Mouse (Mus musculus) left cerebral cortex, postnatal 4 days (tissue): Measurements from ENCODE around the gene Cdc42bpg. TPM values are rescaled to one million over a fixed set of nuclear protein-coding genes. Genes with fewer than 3 reads are reported as not detected.

Experiments used
- DNase-seq: peaks from one replicate; pipeline ENCODE4 v3.0.0-alpha.2; 2022
- intact Hi-C: fragments of 180-260 bp; cut with DNase I; formaldehyde crosslinking; loops from one replicate; pipeline ENCODE4 v1.15.1; 2025
- total RNA-seq, 2 experiments: library from RNA; stranded (reverse); gene quantifications; 2 replicates each; pipeline ENCODE4 v1.2.3; 2021

Cdc42bpg gene
- total RNA-seq: 1 to 10 TPM; 5.0 to 5.7 TPM

- intact Hi-C loops: no loop called here
- DNase-seq: peak; percentile 74
These were observed at the start of gene Cdc42bpg for GRCm38 (mm10) chr19:6306137-6306551. Gene Cdc42bpg (plus strand): TSS chr19:6306456.

DNA sequence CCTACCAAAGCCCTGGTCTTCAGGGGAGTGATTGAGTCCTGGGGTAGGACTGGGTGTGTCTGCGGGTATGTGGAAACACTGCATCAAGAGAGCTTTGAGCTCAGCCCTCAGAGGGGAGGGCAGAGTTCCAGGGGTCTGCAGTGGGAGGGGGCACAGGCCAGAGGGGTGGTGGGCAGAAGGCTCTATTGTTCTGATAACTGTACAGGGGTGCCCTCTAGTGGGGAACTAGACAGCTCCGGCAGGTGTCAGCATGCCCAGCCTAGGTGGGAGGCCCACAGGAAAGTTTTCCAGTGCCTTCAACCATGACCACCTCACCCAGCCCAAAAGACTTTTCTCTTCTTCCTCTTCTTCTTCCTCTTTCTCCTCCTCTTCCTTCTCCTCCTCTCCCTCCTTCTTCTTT lies 45.8 kb upstream of the Cdc42bpg start:
- peak; percentile 48 for DNase-seq
- intact Hi-C loops: no loop called here

- no peak for DNase-seq
- intact Hi-C loops: no loop called here
These were observed 45.3 kb upstream of the Cdc42bpg start for GRCm38 (mm10) chr19:6260946-6261345.

GRCm38 (mm10) chr19:6261379-6261778 lies 44.9 kb upstream of the Cdc42bpg start:
- DNase-seq: no peak
- intact Hi-C loops: no loop called here

- intact Hi-C loops: no loop called here
- peak; percentile 83 for DNase-seq
These were observed 44.0 kb upstream of the Cdc42bpg start for GRCm38 (mm10) chr19:6262222-6262621.

- DNase-seq: no peak
- intact Hi-C loops: no loop called here
These were observed 43.3 kb upstream of the Cdc42bpg start for GRCm38 (mm10) chr19:6262839-6263433.

DNA sequence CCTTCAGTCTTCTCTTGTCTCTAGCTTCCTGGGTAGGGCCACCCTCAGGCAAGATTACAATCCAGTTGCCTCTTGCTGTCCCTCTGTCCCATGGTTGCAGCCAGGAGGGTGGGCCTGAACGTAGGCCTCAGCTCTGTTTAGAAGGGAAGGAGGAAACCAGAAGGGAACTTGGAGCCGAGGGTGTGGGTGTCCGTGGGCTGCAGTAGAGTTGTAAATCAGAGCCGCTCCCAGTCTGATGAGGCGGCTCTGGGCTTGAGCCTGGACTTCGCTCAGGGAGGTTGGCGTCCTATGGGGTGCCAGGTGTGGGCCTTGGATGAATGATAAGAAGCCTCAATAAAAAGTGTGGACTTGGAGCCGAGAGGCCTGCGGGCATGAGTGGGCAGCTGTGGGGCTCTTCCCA lies 42.1 kb upstream of the Cdc42bpg start:
- DNase-seq: no peak
- intact Hi-C loops: no loop called here

DNA sequence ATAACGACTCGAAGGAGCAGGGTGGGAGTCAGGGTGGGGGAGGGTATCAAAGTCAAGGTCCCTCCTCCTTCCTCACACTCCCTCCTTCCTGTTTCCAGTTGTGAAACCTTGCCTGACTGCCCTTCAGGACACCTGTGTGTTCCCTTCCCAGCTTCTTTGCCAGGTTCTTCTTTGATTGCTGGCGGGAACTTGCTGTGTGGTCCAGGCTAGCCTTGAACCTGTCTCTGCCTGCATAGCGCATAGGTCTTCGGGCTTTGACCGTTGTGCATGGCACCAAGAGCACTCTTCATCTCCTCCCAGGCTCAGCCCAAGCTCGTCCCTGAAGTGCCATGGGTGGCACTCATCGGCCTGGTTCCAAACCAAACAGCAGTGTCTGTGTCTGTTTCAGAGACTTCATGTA lies 41.3 kb upstream of the Cdc42bpg start:
- DNase-seq: no peak
- intact Hi-C loops: loop anchor here (5.0 kb wide), 1 partner anchor 67 kb away; the partner anchor contains the start of gene Men1

DNA sequence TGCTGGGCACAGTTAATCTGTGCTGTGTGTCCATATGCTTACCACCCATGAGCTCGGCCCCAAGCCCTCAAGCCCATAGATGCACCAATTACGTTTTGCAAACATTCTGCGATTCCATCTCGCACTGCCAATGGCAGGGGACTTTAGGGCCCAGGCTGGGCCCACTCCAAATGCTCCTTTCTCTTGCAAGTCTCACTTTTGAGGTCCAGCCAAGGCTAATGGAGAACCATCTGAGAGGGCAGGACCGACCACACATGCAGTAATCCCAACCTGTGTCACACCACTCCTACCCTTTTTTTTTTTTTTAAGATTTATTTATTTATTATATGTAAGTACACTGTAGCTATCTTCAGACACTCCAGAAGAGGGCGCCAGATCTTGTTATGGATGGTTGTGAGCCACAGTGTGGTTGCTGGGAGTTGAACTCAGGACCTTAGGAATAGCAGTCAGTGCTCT lies 40.5 kb upstream of the Cdc42bpg start:
- intact Hi-C loops: loop anchor here (5.0 kb wide), 1 partner anchor 67 kb away; the partner anchor contains the start of gene Men1
- peak; percentile 46 for DNase-seq

DNA sequence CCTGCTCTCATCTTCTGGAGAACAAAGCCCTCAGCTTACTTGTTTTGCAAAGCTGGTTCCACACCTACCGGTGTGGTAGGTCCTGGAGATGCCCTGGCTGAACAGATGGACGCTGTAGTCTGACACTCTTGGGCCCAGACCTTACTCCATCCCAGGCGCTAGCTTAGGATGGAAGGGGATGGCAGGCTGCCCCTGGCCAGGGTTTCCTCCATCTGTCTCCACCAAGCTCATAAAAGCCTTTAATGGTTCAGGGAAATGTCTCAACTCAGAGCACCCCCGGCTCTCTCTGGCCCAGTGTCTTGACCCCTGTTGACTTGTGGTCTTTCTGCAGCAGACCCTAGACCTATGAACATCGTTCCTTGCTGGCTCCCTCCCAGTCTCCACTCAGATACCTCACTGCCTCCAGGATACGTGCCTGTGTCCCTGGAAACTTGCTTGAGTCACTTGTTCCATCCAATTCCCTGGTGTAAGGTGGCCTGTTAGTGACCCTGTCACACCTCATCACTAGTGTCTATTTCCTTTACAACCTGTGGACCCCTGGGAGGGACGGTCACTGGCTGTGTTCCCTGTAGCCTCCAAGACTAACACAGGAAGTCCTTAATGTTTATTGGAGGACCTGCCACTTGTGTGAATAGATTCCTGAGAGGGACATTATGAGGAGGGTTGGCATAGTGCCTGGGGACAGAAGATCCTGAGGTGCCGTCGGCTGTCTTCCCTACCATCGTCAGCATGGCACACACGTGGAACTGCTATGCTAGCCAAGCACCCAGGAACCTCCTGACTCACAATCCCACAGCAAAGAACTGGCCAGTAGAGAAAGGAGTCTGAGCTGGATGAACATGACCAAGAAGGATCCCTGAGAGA lies 38.7 kb upstream of the Cdc42bpg start:
- DNase-seq: peak; percentile 83

DNA sequence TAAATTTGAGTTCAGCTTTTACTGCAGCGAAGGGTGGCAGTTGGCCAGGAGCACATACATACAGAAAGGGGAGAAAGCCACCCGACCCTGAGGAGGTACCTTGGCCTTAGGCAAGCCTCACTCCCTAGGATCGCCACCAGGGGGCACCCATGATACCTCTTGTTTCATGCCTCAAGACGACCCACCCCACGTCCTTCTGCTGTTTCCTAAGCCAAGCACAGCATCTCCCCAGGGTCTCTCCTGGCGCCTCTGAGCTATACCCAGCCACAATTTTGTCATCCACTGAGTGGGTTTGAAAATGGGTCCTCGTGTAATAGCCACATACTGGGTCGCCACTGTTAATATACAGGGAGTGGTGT lies 38.1 kb upstream of the Cdc42bpg start:
- intact Hi-C loops: loop anchor here (5.0 kb wide), 1 partner anchor 64 kb away; the partner anchor contains the start of gene Men1
- peak; percentile 93 for DNase-seq

More for the DNA sequence above, 38.7 kb upstream of the Cdc42bpg start:
- intact Hi-C loops: loop anchor here (5.0 kb wide), 1 partner anchor 65 kb away; the partner anchor contains the start of gene Men1

GRCm38 (mm10) chr19:6268670-6269132 lies 37.6 kb upstream of the Cdc42bpg start:
- DNase-seq: no peak
- intact Hi-C loops: loop anchor here (5.0 kb wide), 1 partner anchor 64 kb away; the partner anchor contains the start of gene Men1

DNA sequence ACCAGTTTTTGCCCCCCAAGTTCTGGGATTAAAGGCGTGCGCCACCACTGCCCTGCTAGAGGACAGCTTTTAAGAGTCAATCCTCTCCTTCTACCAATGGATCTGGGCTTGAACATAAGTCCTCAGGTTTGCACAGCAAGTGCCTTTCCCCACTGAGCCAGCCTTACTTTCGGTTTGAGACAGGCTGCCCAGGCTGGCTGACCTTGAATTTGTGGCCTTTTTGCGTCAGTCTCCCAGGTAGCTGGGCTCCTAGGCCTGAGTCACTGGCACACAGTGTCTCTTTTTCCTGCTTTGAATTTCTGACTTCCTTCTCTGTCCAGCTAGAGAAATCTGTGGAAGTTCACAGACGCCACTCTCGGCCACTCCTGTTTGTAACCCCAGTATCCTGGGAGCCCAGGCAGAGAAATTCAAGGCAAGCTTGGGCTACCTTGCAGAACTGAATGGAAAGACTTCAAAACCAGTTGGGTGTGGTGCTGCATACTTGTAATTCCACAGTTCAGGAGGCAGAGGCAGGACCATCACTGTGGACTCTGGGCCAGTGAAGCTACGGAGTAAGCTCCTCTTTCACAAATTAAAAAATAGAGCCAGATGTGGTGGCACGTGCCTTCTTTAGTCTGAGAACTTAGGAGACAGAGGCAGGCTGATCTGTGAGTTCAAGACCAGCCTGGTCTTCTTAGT lies 36.3 kb upstream of the Cdc42bpg start:
- intact Hi-C loops: loop anchor here (5.0 kb wide), 1 partner anchor 62 kb away; the partner anchor contains the start of gene Men1
- no peak for DNase-seq

DNA sequence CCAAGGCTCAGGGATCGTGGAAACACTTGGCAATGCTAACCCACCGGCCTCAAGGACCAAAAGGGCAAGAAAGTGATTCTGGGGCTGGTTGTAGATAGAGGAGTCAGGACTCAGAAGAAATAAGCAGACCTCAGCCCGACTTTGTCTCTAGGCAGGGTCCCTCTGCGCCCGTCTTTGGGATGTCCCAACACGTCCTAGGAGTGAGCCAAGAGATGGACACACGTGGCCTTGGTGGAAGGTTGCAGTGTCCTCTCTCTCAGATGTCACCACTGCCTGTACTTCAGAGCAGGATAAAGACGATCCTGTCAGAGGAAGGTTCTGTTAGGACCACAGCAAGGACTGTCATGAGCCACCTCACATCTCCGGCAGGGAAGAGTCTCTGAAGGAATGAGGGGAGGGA lies 35.6 kb upstream of the Cdc42bpg start:
- no peak for DNase-seq
- intact Hi-C loops: no loop called here

DNA sequence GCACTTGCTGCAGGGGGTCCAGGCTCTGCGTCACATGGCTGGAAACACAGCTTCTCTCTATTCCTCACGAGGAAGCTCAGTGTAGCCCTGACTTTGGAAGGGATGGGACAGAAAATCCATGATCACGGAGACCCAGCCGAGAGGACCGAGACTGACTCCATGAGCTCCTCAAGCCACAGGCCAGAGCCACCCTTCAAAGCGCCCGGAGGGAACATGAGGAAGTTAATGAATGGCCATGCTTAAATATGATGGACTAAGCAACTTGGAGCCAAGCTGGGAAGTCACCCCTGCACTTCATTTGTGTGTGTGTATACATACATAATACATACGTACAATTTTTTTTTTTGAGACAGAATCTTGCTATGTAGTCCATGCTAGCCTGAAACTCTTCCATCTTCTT lies 35.0 kb upstream of the Cdc42bpg start:
- DNase-seq: no peak
- intact Hi-C loops: no loop called here

DNA sequence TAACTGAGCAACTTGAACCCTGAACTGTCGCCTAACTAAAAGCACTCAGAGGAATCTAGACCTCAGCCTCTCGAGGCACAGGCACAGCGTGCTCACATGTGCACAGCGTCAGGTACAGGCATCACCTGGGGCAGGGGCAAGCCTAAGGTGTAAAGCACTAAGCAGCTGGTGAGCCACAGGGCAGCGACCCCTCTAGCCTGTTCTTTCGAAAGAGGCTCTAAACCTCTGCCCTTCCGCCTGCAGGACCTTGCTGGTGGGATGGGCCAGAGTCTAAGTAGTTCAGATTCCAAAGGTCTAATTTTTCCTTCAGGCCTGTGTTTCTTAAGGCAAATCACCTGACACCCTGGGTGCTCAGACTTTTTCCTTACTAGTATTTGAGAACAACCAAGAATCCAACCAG lies 34.2 kb upstream of the Cdc42bpg start:
- intact Hi-C loops: no loop called here
- no peak for DNase-seq

DNA sequence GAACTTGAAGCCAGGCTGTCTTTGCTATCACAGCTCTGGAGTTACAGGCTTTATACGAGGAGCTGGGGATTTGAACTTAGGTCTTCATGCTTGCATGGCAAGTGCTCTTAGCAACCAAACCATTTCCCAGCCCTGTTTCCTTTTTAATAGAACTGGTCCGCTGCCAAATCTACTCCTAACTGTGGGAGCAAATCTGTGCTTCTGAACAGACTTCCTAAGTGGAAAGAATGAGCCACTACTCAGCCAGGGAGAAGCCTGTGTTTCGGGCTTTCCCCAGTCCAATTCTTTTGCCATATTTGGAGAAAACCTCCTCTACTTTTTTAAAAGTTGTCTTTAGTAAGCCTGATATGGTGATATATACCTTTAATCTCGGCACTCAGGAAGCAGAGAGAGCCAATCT lies 33.5 kb upstream of the Cdc42bpg start:
- DNase-seq: no peak
- intact Hi-C loops: no loop called here

DNA sequence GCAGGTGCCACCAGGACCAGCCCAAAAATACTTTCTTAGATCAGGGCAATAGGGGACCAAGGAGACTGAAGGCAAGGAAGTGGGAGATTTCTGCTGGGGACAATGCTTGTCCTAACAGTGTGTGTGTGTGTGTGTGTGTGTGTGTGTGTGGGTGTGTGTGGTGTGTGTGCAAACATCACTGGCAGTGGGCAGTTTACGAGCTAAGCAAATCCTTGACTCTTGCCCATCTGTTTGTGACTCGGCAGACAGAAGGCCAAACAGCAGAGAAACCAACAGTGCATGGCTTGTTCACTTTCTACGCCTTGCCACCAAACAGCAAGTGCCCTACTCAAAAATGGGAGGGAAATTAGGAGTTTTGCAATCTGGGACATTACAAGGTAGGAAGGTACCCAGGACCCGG lies 32.7 kb upstream of the Cdc42bpg start:
- intact Hi-C loops: no loop called here
- no peak for DNase-seq

DNA sequence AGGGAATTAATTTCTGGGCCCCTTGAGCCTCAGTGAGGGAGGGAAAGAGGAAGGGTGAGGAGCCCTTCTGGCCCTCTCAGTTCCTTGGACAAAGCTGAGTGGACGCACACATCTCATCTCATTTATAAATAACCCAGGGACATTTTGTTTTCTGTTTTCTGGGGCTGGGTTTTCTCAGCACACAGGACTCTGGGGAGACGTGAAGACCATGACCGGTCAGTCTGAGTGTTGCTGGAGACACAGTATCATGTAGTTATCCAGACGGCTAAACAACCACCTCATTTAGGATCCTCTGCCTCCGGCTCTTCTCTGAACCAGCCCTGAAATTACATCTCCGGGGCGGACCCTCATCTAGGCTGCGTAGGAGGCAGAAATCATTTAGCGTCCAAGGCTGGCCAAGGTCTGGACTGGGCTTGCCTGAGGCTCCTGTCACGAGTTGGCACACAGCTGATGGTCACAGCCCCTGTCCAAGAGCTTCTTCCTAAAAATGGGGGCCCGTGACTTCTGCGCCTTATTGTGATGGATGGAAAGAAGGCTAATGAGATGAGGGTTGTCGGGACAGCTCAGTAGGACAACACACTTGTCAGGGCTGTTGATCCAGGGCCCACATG lies 32.2 kb upstream of the Cdc42bpg start:
- intact Hi-C loops: no loop called here
- no peak for DNase-seq

DNA sequence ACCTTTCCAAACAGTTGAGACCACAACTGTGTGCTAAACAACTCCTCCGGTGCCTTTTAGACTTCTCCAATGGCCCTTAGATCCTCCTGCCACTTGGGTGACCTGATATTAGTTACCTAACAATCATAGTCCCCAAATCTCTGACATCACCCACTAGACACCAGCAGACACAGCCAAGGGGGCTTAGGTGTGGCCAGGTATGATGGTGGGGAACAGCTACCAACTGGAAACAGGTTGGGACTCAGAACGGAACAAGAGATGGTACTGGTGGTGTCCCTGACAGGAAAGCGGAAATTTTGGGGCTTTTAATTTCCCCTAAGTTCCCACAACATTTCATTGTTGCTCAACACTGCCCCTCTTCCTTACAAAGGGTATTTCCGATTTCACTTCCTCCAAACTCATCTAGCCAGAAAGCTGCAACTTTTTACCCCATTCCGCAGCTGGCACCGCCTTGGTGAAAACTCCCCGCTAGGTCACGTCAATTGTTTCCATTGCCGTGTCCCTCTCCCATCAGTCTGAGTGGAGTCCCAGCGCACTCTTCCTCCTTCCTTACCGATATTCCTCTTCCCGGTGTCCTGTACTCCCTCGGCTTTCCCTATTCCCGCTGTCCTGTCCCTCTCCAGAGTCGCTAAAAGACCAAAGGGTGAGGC lies 30.4 kb upstream of the Cdc42bpg start:
- DNase-seq: no peak
- intact Hi-C loops: no loop called here
